Mouse (Mus musculus) adrenal gland, adult 18-20 months (tissue): ENCODE measurements around the gene Ppm1g. TPM values are rescaled to one million over a fixed set of nuclear protein-coding genes. Genes with fewer than 3 reads are reported as not detected.
"Not testable (repeated sequence)": the region's sequence is repeated elsewhere in the genome, so short reads cannot be mapped to it uniquely, and the experiment has no call there.

Experiments used
- DNase-seq, 2 experiments: peaks; one replicate each; pipeline ENCODE4 v3.0.0; 2021 to 2022; ENCODE audit warnings: low spot score in 2 of 2
- total RNA-seq, 2 experiments: library from RNA; stranded (reverse); gene quantifications; 1 replicate in 1 of 2; 2 replicates in 1 of 2; pipeline ENCODE4 v1.2.3; 2021

The Ppm1g gene
- total RNA-seq, 2 experiments from 2014 or later, result 110 to 129 TPM

GRCm38 (mm10) chr5:31219911-31220447 is 508 bp downstream of the Ppm1g start:
- DNase-seq, result peak in 1 of 2 experiments; percentile 54

GRCm38 (mm10) chr5:31219474-31219873 is 1.0 kb downstream of the Ppm1g start:
- DNase-seq, result no peak

GRCm38 (mm10) chr5:31219070-31219469 is 1.4 kb downstream of the Ppm1g start:
- DNase-seq, result no peak

- no peak for DNase-seq
Observed at GRCm38 (mm10) chr5:31218294-31218693, 2.2 kb downstream of the Ppm1g start.

- DNase-seq, result not testable (repeated sequence)
Observed at GRCm38 (mm10) chr5:31216554-31216953, 3.9 kb downstream of the Ppm1g start.

- DNase-seq, result no peak
Observed at GRCm38 (mm10) chr5:31204421-31204820, 16.1 kb downstream of the Ppm1g start.

GRCm38 (mm10) chr5:31203866-31204265 is 16.6 kb downstream of the Ppm1g start:
- DNase-seq, result no peak

GRCm38 (mm10) chr5:31202933-31203332 is 17.6 kb downstream of the Ppm1g start:
- no peak for DNase-seq

GRCm38 (mm10) chr5:31201742-31202590 is 18.5 kb downstream of the Ppm1g start, which contains the start of gene Zfp513:
TSS of gene Zfp513 (minus strand) at chr5:31202303.
- DNase-seq, result peak; percentile 82 to 87

GRCm38 (mm10) chr5:31201042-31201741 is 19.3 kb downstream of the Ppm1g start:
- DNase-seq, result no peak

- peak in 1 of 2 experiments; percentile 17 for DNase-seq
Observed at GRCm38 (mm10) chr5:31200327-31200768, 20.1 kb downstream of the Ppm1g start.

GRCm38 (mm10) chr5:31199893-31200292 is 20.6 kb downstream of the Ppm1g start:
- peak in 1 of 2 experiments; percentile 24 for DNase-seq

GRCm38 (mm10) chr5:31199321-31199892 is 21.1 kb downstream of the Ppm1g start:
- DNase-seq, result no peak

- DNase-seq, result no peak
Observed at GRCm38 (mm10) chr5:31198616-31199320, 21.7 kb downstream of the Ppm1g start.

- DNase-seq, result no peak
Observed at GRCm38 (mm10) chr5:31198170-31198569, 22.3 kb downstream of the Ppm1g start.

GRCm38 (mm10) chr5:31197072-31197471 is 23.4 kb downstream of the Ppm1g start:
- no peak for DNase-seq

- DNase-seq, result no peak
Observed at GRCm38 (mm10) chr5:31196207-31196606, 24.3 kb downstream of the Ppm1g start.

GRCm38 (mm10) chr5:31195671-31196070 is 24.8 kb downstream of the Ppm1g start:
- no peak for DNase-seq

- no peak for DNase-seq
Observed at GRCm38 (mm10) chr5:31194486-31195485, 25.7 kb downstream of the Ppm1g start.
